Comparison of ENCODE assay signal across 15 mouse cellular contexts in genomic region chr7:126749582-126750343, GRCm38 (mm10). TPM values are rescaled to one million over a fixed set of nuclear protein-coding genes. Genes with fewer than 3 reads are reported as not detected.
DNase-seq lines count a peak whose midpoint lies in the region; TF ChIP-seq lines count a peak whose summit lies in the region.
"Had no signal": no experiment of that assay in that cellular context is flagged by ENCODE, and none has a peak within 500 bp of the region (broad histone marks: within the 10 kb centered on the region; RNA-seq: fewer than 3 reads in every experiment).

No protein-coding gene starts in this region.

- no peak for DNase-seq in layer of hippocampus, adult 2 months (ENCODE audit: low spot score in 2 of 2)
- DNase-seq in layer of hippocampus, adult 18-20 months (ENCODE audit: low spot score in 2 of 2) = no peak
- DNase-seq in thymus, postnatal 4 days = peak; percentile 19
- no peak for DNase-seq in thymus, postnatal 25 days
- DNase-seq in cerebellum, adult 11-12 months = no peak
- DNase-seq in cerebellum, postnatal 4 days (ENCODE audit: low spot score in 2 of 2) = no peak
- DNase-seq: cerebellum, postnatal 25 days; heart, postnatal 36 days; kidney, adult 8-10 months; lung, embryonic 14.5 days had no signal

- no peak overlapping the region for H3K4me3 ChIP-seq in layer of hippocampus, adult 2 months
- H3K4me3 ChIP-seq in bone marrow, adult 2 months (replicated peaks; ENCODE audit: control insufficient read depth, low read depth, low read length) = no peak overlapping the region
- H3K4me3 ChIP-seq: erythroblast, embryonic 14.5 days; forebrain, embryonic 15.5 days; heart, embryonic 13.5 days; limb, embryonic 12.5 days had no signal

- TF ChIP-seq POLR2A in bone marrow, adult 2 months (IDR thresholded peaks at IDR 0.05; ENCODE audit: borderline replicate concordance, control insufficient read depth, low read depth, low read length) = no peak

- WGBS in bone marrow, adult 2 months = 82% methylated on average over 17 of the region's 17 CpGs

- TF ChIP-seq CTCF in layer of hippocampus, adult 2 months (conservative IDR thresholded peaks at IDR 0.05) = peak; percentile 51
- TF ChIP-seq CTCF in bone marrow, adult 2 months (IDR thresholded peaks at IDR 0.05; ENCODE audit: control insufficient read depth, insufficient read depth, low read length) = peak; percentile 37; the same call in 1 of the 2 replicates

- H3K27ac ChIP-seq in layer of hippocampus, adult 2 months = no peak overlapping the region
- H3K27ac ChIP-seq in bone marrow, adult 2 months (ENCODE audit: control insufficient read depth, insufficient read depth, low read depth, low read length, poor library complexity) = no peak overlapping the region
- H3K27ac ChIP-seq: forebrain, embryonic 15.5 days; heart, embryonic 13.5 days; limb, embryonic 12.5 days had no signal

- H3K4me1 ChIP-seq in bone marrow, adult 2 months (ENCODE audit: control insufficient read depth, insufficient read depth, low read length) = peaks cover 7% of the 10 kb centered on the region; the same call in 1 of the 2 replicates

RNA-seq across cellular contexts. Expression of gene Mapk3, which starts 9.6 kb away (rescaled TPM):
- 100 to 1,000 TPM; 170 to 175 TPM for total RNA-seq in layer of hippocampus, adult 2 months (2021)
- 100 to 1,000 TPM; 174 to 194 TPM for total RNA-seq in layer of hippocampus, adult 18-20 months (2021)
- 78.4 and 117 TPM in 2 replicates for polyA plus RNA-seq in bone marrow, adult 2 months (2011; ENCODE audit: insufficient read depth, insufficient read length, low replicate concordance, missing spikeins)

RNA-seq across cellular contexts. Expression of gene Gdpd3, which starts 16.4 kb away (rescaled TPM):
- total RNA-seq in layer of hippocampus, adult 2 months (2021) = 1 to 10 TPM; 3.1 to 7.0 TPM
- 1 to 10 TPM; 2.2 to 4.6 TPM for total RNA-seq in layer of hippocampus, adult 18-20 months (2021)
- polyA plus RNA-seq in bone marrow, adult 2 months (2011; ENCODE audit: insufficient read depth, insufficient read length, low replicate concordance, missing spikeins) = 20.1 and 40.1 TPM in 2 replicates

RNA-seq across cellular contexts. Expression of gene Ypel3, which starts 27.0 kb away (rescaled TPM):
- total RNA-seq in layer of hippocampus, adult 2 months (2021) = 100 to 1,000 TPM; 283 to 289 TPM
- total RNA-seq in layer of hippocampus, adult 18-20 months (2021) = 100 to 1,000 TPM; 286 to 300 TPM
- polyA plus RNA-seq in bone marrow, adult 2 months (2011; ENCODE audit: insufficient read depth, insufficient read length, low replicate concordance, missing spikeins) = 236 and 411 TPM in 2 replicates

RNA-seq across cellular contexts. Expression of gene Tbx6, which starts 31.5 kb away (rescaled TPM):
- total RNA-seq in layer of hippocampus, adult 2 months (2021) = 1 to 10 TPM in 1 of 2 experiments, under 1 TPM in 1; 0.54 to 1.0 TPM
- total RNA-seq in layer of hippocampus, adult 18-20 months (2021) = under 1 TPM; 0.56 to 0.64 TPM
- polyA plus RNA-seq in bone marrow, adult 2 months (2011; ENCODE audit: insufficient read depth, insufficient read length, low replicate concordance, missing spikeins) = 7.5 and 13.7 TPM in 2 replicates
- polyA plus RNA-seq: lung, embryonic 14.5 days had no signal

RNA-seq across cellular contexts. Expression of gene Coro1a, which starts 42.2 kb away (rescaled TPM):
- 100 to 1,000 TPM; 130 to 135 TPM for total RNA-seq in layer of hippocampus, adult 2 months (2021)
- total RNA-seq in layer of hippocampus, adult 18-20 months (2021) = 100 to 1,000 TPM; 121 to 122 TPM
- 370 and 776 TPM in 2 replicates for polyA plus RNA-seq in bone marrow, adult 2 months (2011; ENCODE audit: insufficient read depth, insufficient read length, low replicate concordance, missing spikeins)
